Mouse (Mus musculus) hindbrain, embryonic 16.5 days (tissue): Measurements from ENCODE around the gene Larp1. TPM values are rescaled to one million over a fixed set of nuclear protein-coding genes. Genes with fewer than 3 reads are reported as not detected.

ENCODE experiments used
- ATAC-seq: fragments of 200-750 bp; cut with Nextera tagmentation; 2 replicates; pipeline ENCODE4 v1.8.0; 2017; ENCODE audit warnings: moderate TSS enrichment, moderate library complexity
- H3K27ac ChIP-seq: fragments of 300-500 bp; sonication (generic); 2 replicates; pipeline ENCODE4 v1.5.1; 2014; ENCODE audit warnings: low read depth, mild to moderate bottlenecking, control low read depth, low read length, moderate library complexity
- H3K27me3 ChIP-seq: fragments of 300-500 bp; sonication (generic); replicated peaks from 2 replicates; pipeline ENCODE4 v1.6.1; 2014; ENCODE audit warnings: low read length; ENCODE audit not compliant: control insufficient read depth, insufficient read depth
- H3K36me3 ChIP-seq: fragments of 300-500 bp; sonication (generic); 2 replicates; pipeline ENCODE4 v1.6.1; 2014; ENCODE audit warnings: mild to moderate bottlenecking, low read length, moderate library complexity, mixed read lengths; ENCODE audit not compliant: control insufficient read depth, insufficient read depth
- H3K4me1 ChIP-seq: fragments of 300-500 bp; sonication (generic); 2 replicates; pipeline ENCODE4 v1.6.1; 2014; ENCODE audit warnings: low read depth, low read length; ENCODE audit not compliant: control insufficient read depth, insufficient read depth
- H3K4me2 ChIP-seq: fragments of 300-500 bp; sonication (generic); 2 replicates; pipeline ENCODE4 v1.6.1; 2014; ENCODE audit warnings: mild to moderate bottlenecking, low read length, control low read depth, moderate library complexity
- H3K4me3 ChIP-seq: fragments of 300-500 bp; sonication (generic); 2 replicates; pipeline ENCODE4 v1.5.1; 2014; ENCODE audit warnings: mild to moderate bottlenecking, low read length, control low read depth, moderate library complexity
- H3K9ac ChIP-seq: fragments of 300-500 bp; sonication (generic); 2 replicates; pipeline ENCODE4 v1.6.1; 2014; ENCODE audit warnings: low read depth, mild to moderate bottlenecking, control low read depth, low read length, moderate library complexity
- H3K9me3 ChIP-seq: fragments of 300-500 bp; sonication (generic); 2 replicates; pipeline ENCODE4 v1.6.1; 2014; ENCODE audit warnings: mild to moderate bottlenecking, low read length, moderate library complexity; ENCODE audit not compliant: control insufficient read depth
- WGBS: fragments of 180-500 bp; shearing (Covaris S2); extraction: QIAGEN DNeasy Blood & Tissue Kit; methylation state at CpG from one replicate; pipeline ENCODE4 v1.1.7; 2014; 5-methylcytosine and 5-hydroxymethylcytosine counted together
- polyA plus RNA-seq: library from polyadenylated mRNA; unstranded; fragments of >200 nt; fragmentation: Nextera tagmentation; extraction: Ambion mirVana; gene quantifications from 2 replicates; pipeline ENCODE4 v1.2.1, GENCODE M21; 2015

The Larp1 gene
- polyA plus RNA-seq, 1 experiment from 2014 or later, result 17.3 TPM

- Histone ChIP-seq H3K36me3 (no peaks in the 10 kb centered on the region), H3K27me3 (no peaks in the 10 kb centered on the region), H3K4me2 (no peak overlapping the region), H3K4me1 (peaks cover 27% of the 10 kb centered on the region), H3K9ac (no peak overlapping the region), H3K27ac (no peak overlapping the region), H3K4me3 (no peak overlapping the region), H3K9me3 (no peaks in the 10 kb centered on the region)
- WGBS, result 89% methylated on average over 1 of the region's 1 CpGs
- ATAC-seq, result no peak
Observed at GRCm38 (mm10) chr11:58017422-58017821, 8.6 kb downstream of the Larp1 start.

DNA sequence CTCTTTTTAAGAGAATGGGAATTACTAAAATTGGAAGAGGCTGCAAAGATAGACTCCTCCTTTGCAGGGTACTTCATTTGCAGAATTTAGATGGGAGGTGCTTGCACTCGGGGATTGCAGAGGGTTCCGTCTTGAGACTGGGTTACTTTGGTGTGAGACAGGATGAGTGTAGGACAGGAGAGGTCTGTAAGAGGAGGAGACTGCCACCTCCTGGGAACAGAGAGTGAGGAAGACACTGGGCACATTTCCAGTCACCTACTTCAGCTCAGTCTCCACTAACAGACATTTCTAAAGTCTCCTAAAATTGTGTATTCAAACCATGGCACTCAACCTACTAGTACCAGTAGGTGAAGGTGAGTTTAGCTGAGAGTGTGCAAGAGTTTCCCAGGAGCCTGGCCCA is 9.4 kb downstream of the Larp1 start:
- ATAC-seq, result no peak
- 81% methylated on average over 2 of the region's 2 CpGs for WGBS
- H3K4me1 ChIP-seq, result peaks cover 27% of the 10 kb centered on the region

DNA sequence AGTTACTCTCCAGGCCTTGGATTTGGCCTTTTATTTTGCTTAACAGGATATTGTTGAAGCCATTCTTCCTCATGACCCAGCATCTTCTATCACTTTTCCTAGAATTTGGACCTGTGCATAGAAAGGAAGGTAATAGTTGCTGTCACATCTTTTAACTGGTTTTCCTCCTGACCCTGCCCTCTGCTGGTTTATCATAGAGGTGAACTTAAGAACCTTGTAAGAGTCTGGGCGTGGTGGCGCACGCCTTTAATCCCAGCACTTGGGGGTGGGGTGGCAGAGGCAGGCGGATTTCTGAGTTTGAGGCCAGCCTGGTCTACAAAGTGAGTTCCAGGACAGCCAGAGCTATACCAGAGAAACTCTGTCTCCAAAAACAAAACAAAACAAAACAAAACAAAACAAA is 9.8 kb downstream of the Larp1 start:
- 97% methylated on average over 4 of the region's 4 CpGs for WGBS
- Histone ChIP-seq H3K27ac (no peak overlapping the region), H3K4me3 (no peak overlapping the region), H3K27me3 (no peaks in the 10 kb centered on the region), H3K9me3 (no peaks in the 10 kb centered on the region), H3K4me1 (peaks cover 27% of the 10 kb centered on the region), H3K36me3 (no peaks in the 10 kb centered on the region), H3K9ac (no peak overlapping the region), H3K4me2 (no peak overlapping the region)
- ATAC-seq, result no peak

More for the DNA sequence above, 9.4 kb downstream of the Larp1 start:
- Histone ChIP-seq H3K36me3 (no peaks in the 10 kb centered on the region), H3K4me2 (no peak overlapping the region), H3K27ac (no peak overlapping the region), H3K27me3 (no peaks in the 10 kb centered on the region), H3K9ac (no peak overlapping the region), H3K4me3 (no peak overlapping the region), H3K9me3 (no peaks in the 10 kb centered on the region)

- Histone ChIP-seq H3K27ac (no peak overlapping the region; the same call in 1 of the 2 replicates), H3K4me1 (peaks cover 27% of the 10 kb centered on the region)
- no peak for ATAC-seq
Observed at GRCm38 (mm10) chr11:58021095-58021494, 12.2 kb downstream of the Larp1 start.

GRCm38 (mm10) chr11:58021618-58022017 is 12.8 kb downstream of the Larp1 start:
- no peak overlapping the region for H3K9ac ChIP-seq
- no peaks in the 10 kb centered on the region for H3K9me3 ChIP-seq
- no peak overlapping the region for H3K27ac ChIP-seq
- no peaks in the 10 kb centered on the region for H3K36me3 ChIP-seq
- H3K4me1 ChIP-seq, result peaks cover 27% of the 10 kb centered on the region
- H3K4me3 ChIP-seq, result no peak overlapping the region
- no peak for ATAC-seq
- WGBS, result 38% methylated on average over 2 of the region's 2 CpGs
- no peak overlapping the region for H3K4me2 ChIP-seq
- H3K27me3 ChIP-seq, result no peaks in the 10 kb centered on the region

More at GRCm38 (mm10) chr11:58021095-58021494, 12.2 kb downstream of the Larp1 start:
- H3K4me2 ChIP-seq, result no peak overlapping the region
- WGBS, result 67% methylated on average over 1 of the region's 1 CpGs
- H3K9me3 ChIP-seq, result no peaks in the 10 kb centered on the region
- H3K36me3 ChIP-seq, result no peaks in the 10 kb centered on the region
- H3K9ac ChIP-seq, result no peak overlapping the region
- H3K4me3 ChIP-seq, result no peak overlapping the region
- H3K27me3 ChIP-seq, result no peaks in the 10 kb centered on the region

DNA sequence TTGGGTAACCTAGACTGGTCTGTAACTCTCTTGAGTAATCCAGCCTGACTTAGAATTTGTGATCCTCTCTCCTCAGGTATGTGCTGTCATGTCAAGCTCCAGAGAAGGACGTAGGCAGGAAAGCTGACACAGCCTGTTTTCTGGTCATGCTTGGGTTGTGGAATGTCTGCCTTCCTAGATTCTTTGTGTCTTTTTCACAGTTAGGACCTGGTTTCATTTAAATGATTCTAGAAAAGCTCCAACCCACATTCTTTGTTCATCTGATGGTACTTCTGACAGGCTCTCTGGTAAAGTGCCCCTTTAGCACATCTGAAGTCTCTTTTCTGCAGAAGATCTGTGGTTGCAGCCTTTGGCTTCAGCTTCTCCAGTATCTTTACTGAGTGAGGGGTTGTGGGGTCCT is 15.4 kb downstream of the Larp1 start:
- H3K4me1 ChIP-seq, result peaks cover 14% of the 10 kb centered on the region
- H3K36me3 ChIP-seq, result no peaks in the 10 kb centered on the region
- no peak overlapping the region for H3K4me2 ChIP-seq
- no peaks in the 10 kb centered on the region for H3K27me3 ChIP-seq
- H3K4me3 ChIP-seq, result no peak overlapping the region
- H3K9me3 ChIP-seq, result no peaks in the 10 kb centered on the region
- no peak for ATAC-seq
- H3K9ac ChIP-seq, result no peak overlapping the region
- no peak overlapping the region for H3K27ac ChIP-seq
- 91% methylated on average over 1 of the region's 1 CpGs for WGBS

GRCm38 (mm10) chr11:58024671-58025070 is 15.8 kb downstream of the Larp1 start:
- H3K4me3 ChIP-seq, result no peak overlapping the region
- H3K36me3 ChIP-seq, result no peaks in the 10 kb centered on the region
- ATAC-seq, result no peak
- H3K9ac ChIP-seq, result no peak overlapping the region
- no peak overlapping the region for H3K27ac ChIP-seq
- H3K4me1 ChIP-seq, result peaks cover 14% of the 10 kb centered on the region
- 80% methylated on average over 2 of the region's 2 CpGs for WGBS
- H3K4me2 ChIP-seq, result no peak overlapping the region
- no peaks in the 10 kb centered on the region for H3K9me3 ChIP-seq
- H3K27me3 ChIP-seq, result no peaks in the 10 kb centered on the region

GRCm38 (mm10) chr11:58025881-58026280 is 17.0 kb downstream of the Larp1 start:
- H3K9ac ChIP-seq, result no peak overlapping the region
- H3K4me3 ChIP-seq, result no peak overlapping the region
- H3K4me1 ChIP-seq, result peaks cover 11% of the 10 kb centered on the region
- H3K36me3 ChIP-seq, result no peaks in the 10 kb centered on the region
- H3K27me3 ChIP-seq, result no peaks in the 10 kb centered on the region
- no peaks in the 10 kb centered on the region for H3K9me3 ChIP-seq
- no peak overlapping the region for H3K27ac ChIP-seq
- ATAC-seq, result no peak
- 85% methylated on average over 4 of the region's 4 CpGs for WGBS
- H3K4me2 ChIP-seq, result no peak overlapping the region

DNA sequence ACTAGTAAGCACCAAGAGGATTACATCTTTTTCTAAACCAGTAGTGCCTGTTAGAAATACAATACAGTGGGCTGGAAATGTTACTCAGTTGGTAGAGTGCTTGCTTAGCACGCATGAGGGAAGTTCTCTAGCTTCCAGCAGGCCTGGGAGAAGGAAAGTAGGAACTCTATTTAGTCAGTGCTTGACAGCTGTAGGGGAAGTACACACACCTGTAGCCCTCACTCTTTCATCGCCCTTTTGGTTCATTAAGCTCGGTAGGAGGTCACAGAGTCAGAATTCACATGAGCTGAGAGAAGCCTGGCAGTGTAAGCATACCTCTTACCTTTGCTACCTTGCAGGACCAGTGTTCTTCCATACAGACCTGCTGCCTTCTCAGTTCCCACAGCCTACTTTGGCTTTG is 17.5 kb downstream of the Larp1 start:
- Histone ChIP-seq H3K4me3 (no peak overlapping the region), H3K9me3 (no peaks in the 10 kb centered on the region), H3K27me3 (no peaks in the 10 kb centered on the region), H3K4me1 (peaks cover 7% of the 10 kb centered on the region; the same call in 1 of the 2 replicates), H3K9ac (no peak overlapping the region), H3K27ac (no peak overlapping the region), H3K4me2 (no peak overlapping the region), H3K36me3 (no peaks in the 10 kb centered on the region)
- 72% methylated on average over 3 of the region's 3 CpGs for WGBS
- ATAC-seq, result no peak

DNA sequence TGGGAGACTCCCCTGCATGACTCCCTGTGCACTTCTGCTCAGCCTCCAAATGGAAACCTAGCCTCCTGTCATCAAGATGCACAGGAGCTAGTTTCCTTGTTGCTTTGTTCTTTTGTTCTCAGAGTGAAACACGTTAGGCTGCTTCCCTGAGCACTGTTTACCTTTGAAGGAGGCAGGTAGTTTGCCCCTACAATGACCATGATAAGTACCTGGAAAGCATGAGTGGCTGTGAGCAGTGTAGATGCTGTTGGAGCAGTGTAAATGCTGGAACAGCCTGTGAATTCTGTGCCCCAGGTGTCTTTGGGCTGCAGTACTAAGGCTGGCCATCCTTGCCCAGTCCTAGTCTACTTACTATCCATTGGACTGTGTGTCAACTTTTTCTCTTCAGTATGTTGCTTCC is 18.0 kb downstream of the Larp1 start:
- 92% methylated on average over 1 of the region's 1 CpGs for WGBS
- no peaks in the 10 kb centered on the region for H3K27me3 ChIP-seq
- no peak overlapping the region for H3K27ac ChIP-seq
- H3K9me3 ChIP-seq, result no peaks in the 10 kb centered on the region
- no peak for ATAC-seq
- H3K9ac ChIP-seq, result no peak overlapping the region
- no peak overlapping the region for H3K4me2 ChIP-seq
- H3K4me1 ChIP-seq, result peaks cover 2% of the 10 kb centered on the region; the same call in 1 of the 2 replicates
- no peaks in the 10 kb centered on the region for H3K36me3 ChIP-seq
- H3K4me3 ChIP-seq, result no peak overlapping the region
